Mouse (Mus musculus) olfactory bulb, adult 2 months (tissue): ENCODE data around the gene 4931429L15Rik. TPM values are rescaled to one million over a fixed set of nuclear protein-coding genes. Genes with fewer than 3 reads are reported as not detected.
"Not testable (repeated sequence)": the region's sequence is repeated elsewhere in the genome, so short reads cannot be mapped to it uniquely, and the experiment has no call there.

Experiments
- H3K27ac ChIP-seq: fragments of 200-500 bp; 2 replicates; pipeline ENCODE4 v1.5.1; 2012; ENCODE audit warnings: low read depth, low read length; ENCODE audit not compliant: insufficient read depth
- H3K4me1 ChIP-seq: fragments of 200-500 bp; 2 replicates; pipeline ENCODE4 v1.6.1; 2012; ENCODE audit warnings: low read length; ENCODE audit not compliant: control insufficient read depth, insufficient read depth
- H3K4me3 ChIP-seq: fragments of 200-500 bp; 2 replicates; pipeline ENCODE4 v1.5.1; 2012; ENCODE audit warnings: mild to moderate bottlenecking, low read depth, low read length, moderate library complexity; ENCODE audit not compliant: insufficient read depth
- CTCF ChIP-seq: fragments of 200-500 bp; IDR thresholded peaks from 2 replicates; pipeline ENCODE4 v1.5.1; 2012; ENCODE audit warnings: low read depth, mild to moderate bottlenecking, low read length, moderate library complexity; ENCODE audit not compliant: insufficient read depth
- POLR2A ChIP-seq: fragments of 200-500 bp; IDR thresholded peaks from 2 replicates; pipeline ENCODE4 v1.6.1; 2012; ENCODE audit warnings: mild to moderate bottlenecking, low read depth, low read length, moderate library complexity; ENCODE audit not compliant: insufficient read depth
- WGBS: fragments of 180-500 bp; shearing (Covaris S2); methylation state at CpG from one replicate; pipeline ENCODE4 v1.1.7; 2018; 5-methylcytosine and 5-hydroxymethylcytosine counted together
- polyA plus RNA-seq: library from polyadenylated mRNA; stranded (reverse); fragments of >200 nt; gene quantifications from 2 replicates; pipeline ENCODE4 v1.2.4, GENCODE M21; 2012; ENCODE audit warnings: low replicate concordance; ENCODE audit not compliant: missing spikeins, insufficient read depth, insufficient read length

The 4931429L15Rik gene
- polyA plus RNA-seq, 1 experiment = not detected

GRCm38 (mm10) chr9:46339051-46339652 is 19.4 kb upstream of the 4931429L15Rik start:
- no peak overlapping the region for H3K4me3 ChIP-seq
- no peak overlapping the region for H3K27ac ChIP-seq
- peaks cover 10% of the 10 kb centered on the region for H3K4me1 ChIP-seq
- WGBS = 83% methylated on average over 4 of the region's 4 CpGs
- TF ChIP-seq CTCF (no peak), POLR2A (no peak)

GRCm38 (mm10) chr9:46338384-46338783 is 18.6 kb upstream of the 4931429L15Rik start:
- no peak overlapping the region for H3K27ac ChIP-seq
- H3K4me3 ChIP-seq = no peak overlapping the region
- peaks cover 10% of the 10 kb centered on the region for H3K4me1 ChIP-seq
- 28% methylated on average over 4 of the region's 4 CpGs for WGBS
- no peak for TF ChIP-seq CTCF
- no peak for TF ChIP-seq POLR2A

- TF ChIP-seq CTCF (no peak), POLR2A (no peak)
- Histone ChIP-seq H3K4me1 (peaks cover 10% of the 10 kb centered on the region), H3K27ac (no peak overlapping the region), H3K4me3 (no peak overlapping the region)
- WGBS = 9% methylated on average over 3 of the region's 3 CpGs
Observed at GRCm38 (mm10) chr9:46337852-46338291, 18.1 kb upstream of the 4931429L15Rik start.

- Histone ChIP-seq H3K4me3 (no peak overlapping the region), H3K27ac (no peak overlapping the region), H3K4me1 (peaks cover 10% of the 10 kb centered on the region)
- TF ChIP-seq CTCF (no peak), POLR2A (no peak)
- 67% methylated on average over 7 of the region's 7 CpGs for WGBS
Observed at GRCm38 (mm10) chr9:46337331-46337730, 17.5 kb upstream of the 4931429L15Rik start.

- 79% methylated on average over 13 of the region's 14 CpGs for WGBS
- not testable (repeated sequence) for H3K27ac ChIP-seq, H3K4me3 ChIP-seq, H3K4me1 ChIP-seq
Observed at GRCm38 (mm10) chr9:46336294-46336693, 16.5 kb upstream of the 4931429L15Rik start.

GRCm38 (mm10) chr9:46335461-46335995 is 15.7 kb upstream of the 4931429L15Rik start:
- 88% methylated on average over 10 of the region's 10 CpGs for WGBS

GRCm38 (mm10) chr9:46334471-46335025 is 14.8 kb upstream of the 4931429L15Rik start:
- TF ChIP-seq CTCF (no peak), POLR2A (no peak)
- Histone ChIP-seq H3K27ac (no peak overlapping the region), H3K4me1 (peaks cover 10% of the 10 kb centered on the region), H3K4me3 (no peak overlapping the region)
- WGBS = 85% methylated on average over 26 of the region's 26 CpGs

More at GRCm38 (mm10) chr9:46335461-46335995, 15.7 kb upstream of the 4931429L15Rik start:
- Histone ChIP-seq H3K4me3 (no peak overlapping the region), H3K27ac (no peak overlapping the region), H3K4me1 (peaks cover 10% of the 10 kb centered on the region)
- TF ChIP-seq POLR2A = no peak
- no peak for TF ChIP-seq CTCF

GRCm38 (mm10) chr9:46331301-46331700 is 11.5 kb upstream of the 4931429L15Rik start:
- Histone ChIP-seq H3K4me1 (peaks cover 15% of the 10 kb centered on the region), H3K27ac (no peak overlapping the region), H3K4me3 (no peak overlapping the region)
- WGBS = 80% methylated on average over 1 of the region's 1 CpGs
- no peak for TF ChIP-seq POLR2A
- TF ChIP-seq CTCF = no peak

GRCm38 (mm10) chr9:46330586-46330895 is 10.8 kb upstream of the 4931429L15Rik start:
- TF ChIP-seq POLR2A = no peak
- TF ChIP-seq CTCF = no peak
- 61% methylated on average over 6 of the region's 6 CpGs for WGBS
- peaks cover 15% of the 10 kb centered on the region for H3K4me1 ChIP-seq
- H3K4me3 ChIP-seq = no peak overlapping the region
- H3K27ac ChIP-seq = no peak overlapping the region
